Mouse (Mus musculus) stomach, postnatal 0 days (tissue): ENCODE measurements around the gene Efl1.

Source experiments
- CTCF ChIP-seq: IDR thresholded peaks from 2 replicates; pipeline ENCODE4 v1.5.1; 2016; ENCODE audit warnings: antibody characterized with exemption, low read depth, mild to moderate bottlenecking, moderate library complexity
- EP300 ChIP-seq: optimal IDR thresholded peaks from 2 replicates; pipeline ENCODE3; 2016; ENCODE audit warnings: antibody characterized with exemption

GRCm38 (mm10) chr7:82810799-82811139 lies 162.4 kb downstream of the Efl1 start:
- no peak for TF ChIP-seq CTCF
- TF ChIP-seq EP300, result no peak
